Mouse (Mus musculus) brown adipose tissue, adult 24 weeks (tissue): ENCODE measurements around the gene Igdcc3. TPM values are rescaled to one million over a fixed set of nuclear protein-coding genes. Genes with fewer than 3 reads are reported as not detected.
"Not testable (repeated sequence)": the region's sequence is repeated elsewhere in the genome, so short reads cannot be mapped to it uniquely, and the experiment has no call there.

Experiments used
- H3K27ac ChIP-seq: fragments of 200-500 bp; replicated peaks from 2 replicates; pipeline ENCODE4 v1.5.1; 2012; ENCODE audit warnings: low read depth, mild to moderate bottlenecking, low read length
- H3K4me1 ChIP-seq: fragments of 200-500 bp; 2 replicates; pipeline ENCODE4 v1.6.1; 2012; ENCODE audit warnings: low read length, mixed read lengths; ENCODE audit not compliant: control insufficient read depth, insufficient read depth, insufficient read length
- H3K4me3 ChIP-seq: fragments of 200-500 bp; 2 replicates; pipeline ENCODE4 v1.5.1; 2012; ENCODE audit warnings: low read depth, mild to moderate bottlenecking, low read length, moderate library complexity; ENCODE audit not compliant: insufficient read depth
- polyA plus RNA-seq: library from polyadenylated mRNA; stranded (reverse); fragments of >200 nt; gene quantifications from 2 replicates; pipeline ENCODE4 v1.2.4, GENCODE M21; 2012; ENCODE audit not compliant: missing spikeins, insufficient read depth, insufficient read length

Igdcc3 gene
- polyA plus RNA-seq, 1 experiment = not detected

- peaks cover 10% of the 10 kb centered on the region for H3K4me1 ChIP-seq
- H3K4me3 ChIP-seq = no peak overlapping the region
- H3K27ac ChIP-seq = peak overlapping the region; percentile 97; the same call in 1 of the 2 replicates
Measured at GRCm38 (mm10) chr9:65200606-65201005, 59.6 kb downstream of the Igdcc3 start.

- no peak overlapping the region for H3K4me3 ChIP-seq
- H3K4me1 ChIP-seq = peaks cover 10% of the 10 kb centered on the region
- peak overlapping the region; percentile 97; the same call in 1 of the 2 replicates for H3K27ac ChIP-seq
Measured at GRCm38 (mm10) chr9:65201021-65201380, 60.0 kb downstream of the Igdcc3 start.

- peak overlapping the region; percentile 83 for H3K4me3 ChIP-seq
- peak overlapping the region; percentile 97 for H3K27ac ChIP-seq
- peaks cover 10% of the 10 kb centered on the region for H3K4me1 ChIP-seq
Measured at GRCm38 (mm10) chr9:65201381-65202164, 60.6 kb downstream of the Igdcc3 start.

- Histone ChIP-seq H3K4me3 (peak overlapping the region; percentile 83), H3K27ac (peak overlapping the region; percentile 97), H3K4me1 (peaks cover 10% of the 10 kb centered on the region)
Measured at GRCm38 (mm10) chr9:65202165-65202754, 61.3 kb downstream of the Igdcc3 start.

GRCm38 (mm10) chr9:65205049-65205815, 64.2 kb downstream of the Igdcc3 start:
- H3K4me3 ChIP-seq = no peak overlapping the region
- H3K27ac ChIP-seq = peak overlapping the region; percentile 65
- H3K4me1 ChIP-seq = peaks cover 6% of the 10 kb centered on the region

GRCm38 (mm10) chr9:65207041-65207815, 66.2 kb downstream of the Igdcc3 start:
- H3K4me1 ChIP-seq, H3K27ac ChIP-seq, H3K4me3 ChIP-seq: not testable (repeated sequence)

GRCm38 (mm10) chr9:65208293-65209179, 67.5 kb downstream of the Igdcc3 start:
- H3K27ac ChIP-seq = no peak overlapping the region
- no peak overlapping the region for H3K4me3 ChIP-seq
- peaks cover 6% of the 10 kb centered on the region; the same call in 1 of the 2 replicates for H3K4me1 ChIP-seq

- Histone ChIP-seq H3K4me1 (no peaks in the 10 kb centered on the region), H3K27ac (no peak overlapping the region), H3K4me3 (no peak overlapping the region)
Measured at GRCm38 (mm10) chr9:65211598-65211997, 70.6 kb downstream of the Igdcc3 start.

GRCm38 (mm10) chr9:65214425-65214777, 73.4 kb downstream of the Igdcc3 start:
- H3K27ac ChIP-seq = peak overlapping the region; percentile 88
- peaks cover 2% of the 10 kb centered on the region for H3K4me1 ChIP-seq
- H3K4me3 ChIP-seq = peak overlapping the region; percentile 53

- H3K4me3 ChIP-seq = peak overlapping the region; percentile 66
- peak overlapping the region; percentile 88 for H3K27ac ChIP-seq
- H3K4me1 ChIP-seq = peaks cover 2% of the 10 kb centered on the region
Measured at GRCm38 (mm10) chr9:65214778-65215493, 73.9 kb downstream of the Igdcc3 start.

- H3K27ac ChIP-seq = peak overlapping the region; percentile 6
- peak overlapping the region; percentile 66 for H3K4me3 ChIP-seq
- H3K4me1 ChIP-seq = peaks cover 2% of the 10 kb centered on the region
Measured at GRCm38 (mm10) chr9:65215494-65216126, 74.6 kb downstream of the Igdcc3 start.

- H3K4me3 ChIP-seq = peak overlapping the region; percentile 9; the same call in 1 of the 2 replicates
- peak overlapping the region; percentile 33 for H3K27ac ChIP-seq
- peaks cover 2% of the 10 kb centered on the region for H3K4me1 ChIP-seq
Measured at GRCm38 (mm10) chr9:65216972-65217371, 76.0 kb downstream of the Igdcc3 start.

GRCm38 (mm10) chr9:65217661-65218060, 76.7 kb downstream of the Igdcc3 start:
- H3K4me1 ChIP-seq = peaks cover 2% of the 10 kb centered on the region
- peak overlapping the region; percentile 40 for H3K27ac ChIP-seq
- no peak overlapping the region for H3K4me3 ChIP-seq
